Mouse (Mus musculus) ES-E14 (cell line): Measurements from ENCODE around the gene Gm49396. TPM values are rescaled to one million over a fixed set of nuclear protein-coding genes. Genes with fewer than 3 reads are reported as not detected.

ENCODE experiments used
- DNase-seq: peaks from one replicate; pipeline ENCODE4 v3.0.0-alpha.2; 2013; ENCODE audit warnings: low read depth, low spot score
- H3K27ac ChIP-seq: 2 replicates; pipeline ENCODE4 v1.5.1; 2012; ENCODE audit warnings: low read depth, mild to moderate bottlenecking, low read length, moderate library complexity, mixed read lengths; ENCODE audit not compliant: poor library complexity, insufficient read depth, severe bottlenecking
- H3K36me3 ChIP-seq: 2 replicates; pipeline ENCODE4 v1.6.1; 2012; ENCODE audit warnings: mild to moderate bottlenecking, low read length, moderate library complexity, mixed read lengths; ENCODE audit not compliant: control insufficient read depth, poor library complexity, insufficient read depth, severe bottlenecking
- H3K4me1 ChIP-seq, 2 experiments: fragments of 150-350 bp in 1 of 2; sonication (generic) in 1 of 2; 2 replicates each; pipeline ENCODE4 v1.6.1; 2012; ENCODE audit warnings: low read length in 2 of 2, mild to moderate bottlenecking in 1 of 2, mixed read lengths in 1 of 2; ENCODE audit not compliant: control insufficient read depth in 2 of 2, insufficient read depth in 2 of 2, poor library complexity in 1 of 2
- H3K4me3 ChIP-seq, 2 experiments: fragments of 150-350 bp in 1 of 2; sonication (generic) in 1 of 2; 2 replicates each; pipeline ENCODE4 v1.5.1; 2012; ENCODE audit warnings: low read length in 2 of 2, low read depth in 1 of 2, mild to moderate bottlenecking in 1 of 2, mixed read lengths in 1 of 2; ENCODE audit not compliant: insufficient read depth in 1 of 2, poor library complexity in 1 of 2, severe bottlenecking in 1 of 2
- H3K9ac ChIP-seq: 2 replicates; pipeline ENCODE4 v1.6.1; 2012; ENCODE audit warnings: low read depth, mild to moderate bottlenecking, low read length, mixed read lengths; ENCODE audit not compliant: poor library complexity, insufficient read depth, severe bottlenecking
- H3K9me3 ChIP-seq: fragments of 150-350 bp; sonication (generic); 2 replicates; pipeline ENCODE4 v1.6.1; 2012; ENCODE audit warnings: low read depth, mild to moderate bottlenecking, low read length; ENCODE audit not compliant: control insufficient read depth, insufficient read depth
- CHD2 ChIP-seq: IDR thresholded peaks from 2 replicates; pipeline ENCODE4 v1.6.1; 2014; ENCODE audit warnings: mild to moderate bottlenecking, low read depth, low read length, inconsistent platforms
- HCFC1 ChIP-seq: IDR thresholded peaks from 2 replicates; pipeline ENCODE4 v1.6.1; 2012; ENCODE audit warnings: low read length, inconsistent platforms, borderline replicate concordance; ENCODE audit not compliant: insufficient read depth
- MAFK ChIP-seq: IDR thresholded peaks from 2 replicates; pipeline ENCODE4 v1.6.1; 2014; ENCODE audit warnings: mild to moderate bottlenecking, low read depth, low read length, inconsistent platforms; ENCODE audit not compliant: insufficient read depth
- ZC3H11A ChIP-seq: IDR thresholded peaks from 2 replicates; pipeline ENCODE4 v1.6.1; 2012; ENCODE audit warnings: low read depth, mild to moderate bottlenecking, inconsistent platforms, low read length, borderline replicate concordance
- ZNF384 ChIP-seq: IDR thresholded peaks from 2 replicates; pipeline ENCODE4 v1.6.1; 2012; ENCODE audit warnings: low read depth, low read length, inconsistent platforms
- in situ Hi-C, 2 experiments: fragments of 600-800 bp; cut with MboI; formaldehyde crosslinking; loops; one replicate each; pipeline ENCODE4 v1.15.1; 2025; ENCODE audit warnings: low sequenced_read_pairs in 2 of 2, inconsistent platforms in 1 of 2; ENCODE audit not compliant: unreplicated experiment in 2 of 2
- total RNA-seq: library from RNA; depleted of rRNA; stranded (reverse); fragments of 300-350 nt; gene quantifications from 2 replicates; pipeline ENCODE4 v1.2.3, GENCODE M21; 2012

Gm49396 gene
- total RNA-seq, 1 experiment, result 4.1 TPM

- no peak for TF ChIP-seq ZNF384
- no peak for TF ChIP-seq CHD2
- no peak for TF ChIP-seq HCFC1
- no peak for TF ChIP-seq MAFK
- TF ChIP-seq ZC3H11A, result no peak
- Histone ChIP-seq H3K27ac (no peak overlapping the region), H3K4me1 (peaks cover 0 to 24% of the 10 kb centered on the region in 2 experiments), H3K4me3 (no peak overlapping the region), H3K36me3 (no peaks in the 10 kb centered on the region), H3K9ac (no peak overlapping the region), H3K9me3 (no peaks in the 10 kb centered on the region)
- in situ Hi-C loops, result no loop called here
- DNase-seq, result no peak
Observed at GRCm38 (mm10) chr7:30594510-30595024, 31.4 kb downstream of the Gm49396 start.

DNA sequence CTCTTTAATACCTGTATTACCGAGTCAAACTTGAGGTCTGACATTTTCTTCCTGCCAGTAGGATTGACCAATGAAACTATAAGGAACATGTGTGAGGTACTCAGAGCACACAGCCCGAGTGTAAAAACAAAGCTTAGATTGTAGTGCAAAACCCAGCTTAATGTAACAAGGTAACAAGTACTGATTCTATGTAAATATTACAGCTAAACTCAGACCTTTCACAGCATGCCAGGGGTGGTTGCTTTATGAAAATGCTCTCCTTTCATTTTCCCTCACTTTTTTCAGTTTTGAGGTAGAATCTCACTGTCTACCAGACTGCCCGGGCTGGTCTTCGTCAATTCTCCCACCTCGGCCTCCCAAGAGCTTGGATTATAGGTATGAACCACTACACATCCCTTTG, 32.9 kb downstream of the Gm49396 start:
- Histone ChIP-seq H3K4me3 (no peak overlapping the region), H3K9ac (no peak overlapping the region), H3K27ac (no peak overlapping the region), H3K9me3 (no peaks in the 10 kb centered on the region), H3K4me1 (peaks cover 4 to 27% of the 10 kb centered on the region in 2 experiments), H3K36me3 (no peaks in the 10 kb centered on the region)
- DNase-seq, result no peak
- in situ Hi-C loops, result no loop called here
- no peak for TF ChIP-seq HCFC1
- TF ChIP-seq ZNF384, result no peak
- TF ChIP-seq CHD2, result no peak
- no peak for TF ChIP-seq ZC3H11A
- TF ChIP-seq MAFK, result no peak

GRCm38 (mm10) chr7:30596811-30597210, 33.7 kb downstream of the Gm49396 start:
- no peak for DNase-seq
- H3K9ac ChIP-seq, result no peak overlapping the region
- no peak for TF ChIP-seq CHD2
- no peak for TF ChIP-seq ZNF384
- TF ChIP-seq HCFC1, result no peak
- TF ChIP-seq ZC3H11A, result no peak
- TF ChIP-seq MAFK, result no peak

GRCm38 (mm10) chr7:30598786-30599185, 35.6 kb downstream of the Gm49396 start, which contains the start of gene Zbtb32:
TSS of gene Zbtb32 (minus strand) at chr7:30598909.
- Histone ChIP-seq H3K9me3 (no peaks in the 10 kb centered on the region), H3K36me3 (no peaks in the 10 kb centered on the region), H3K27ac (no peak within 1 kb of the TSS), H3K4me3 (peak within 1 kb of the TSS; percentile 5 to 23; a peak in 1 of 4 replicates), H3K4me1 (peaks cover 8 to 25% of the 10 kb centered on the region in 2 experiments), H3K9ac (peak within 1 kb of the TSS; percentile 4; the same call in 1 of the 2 replicates)
- in situ Hi-C loops, result no loop called here
- no peak for DNase-seq
- peak; percentile 85 for TF ChIP-seq CHD2
- no peak for TF ChIP-seq HCFC1

More at GRCm38 (mm10) chr7:30596811-30597210, 33.7 kb downstream of the Gm49396 start:
- Histone ChIP-seq H3K9me3 (no peaks in the 10 kb centered on the region), H3K4me1 (peaks cover 4 to 24% of the 10 kb centered on the region in 2 experiments), H3K36me3 (no peaks in the 10 kb centered on the region), H3K27ac (no peak overlapping the region), H3K4me3 (no peak overlapping the region)
- in situ Hi-C loops, result no loop called here

DNA sequence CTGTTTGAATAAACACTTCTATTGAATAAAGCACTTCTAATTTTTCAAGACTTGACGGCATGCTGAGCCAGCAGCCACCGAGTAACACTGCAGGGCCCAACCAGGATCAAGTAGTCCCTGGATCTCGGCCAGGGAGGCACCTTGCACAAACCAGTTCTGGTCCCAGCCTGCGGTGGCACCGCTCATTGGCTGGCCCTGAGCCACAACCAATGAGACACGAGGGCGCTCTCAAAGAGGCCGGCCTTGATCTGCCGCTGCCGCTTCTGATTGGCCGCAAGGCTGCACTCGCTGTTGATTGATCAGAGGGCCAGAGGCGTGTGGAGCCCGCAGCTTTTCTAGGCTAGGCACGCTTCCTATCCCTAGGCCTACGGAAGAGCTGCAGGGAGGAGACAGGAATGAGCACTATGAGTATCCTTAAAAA, 36.8 kb downstream of the Gm49396 start:
- in situ Hi-C loops, result no loop called here
- peaks cover 8 to 23% of the 10 kb centered on the region in 2 experiments for H3K4me1 ChIP-seq
- TF ChIP-seq CHD2 (peak; percentile 82; the same call in 1 of the 2 replicates), MAFK (0 out of 2 replicates have a peak, but pooled peaks have one; percentile 29), ZNF384 (no peak)
- H3K36me3 ChIP-seq, result no peaks in the 10 kb centered on the region
- peak overlapping the region; percentile 54; the same call in 1 of the 2 replicates for H3K27ac ChIP-seq
- peak overlapping the region; percentile 5 to 43; a peak in 2 of 4 replicates for H3K4me3 ChIP-seq
- peak; percentile 88 for DNase-seq
- H3K9ac ChIP-seq, result peak overlapping the region; percentile 33; the same call in 1 of the 2 replicates
- H3K9me3 ChIP-seq, result no peaks in the 10 kb centered on the region
